Mouse (Mus musculus) spleen, adult 2 months (tissue): ENCODE data around the gene Fbrs.
"Not testable (repeated sequence)": the region's sequence is repeated elsewhere in the genome, so short reads cannot be mapped to it uniquely, and the experiment has no call there.

Source experiments
- CTCF ChIP-seq: fragments of 200-500 bp; IDR thresholded peaks from 2 replicates; pipeline ENCODE4 v1.5.1; 2011; ENCODE audit warnings: mild to moderate bottlenecking, inconsistent platforms; ENCODE audit not compliant: insufficient read depth, insufficient read length, insufficient replicate concordance; ENCODE audit errors: extremely low read depth
- POLR2A ChIP-seq: fragments of 200-500 bp; IDR thresholded peaks from 2 replicates; pipeline ENCODE4 v1.6.1; 2011; ENCODE audit warnings: low read depth, low read length, inconsistent platforms

DNA sequence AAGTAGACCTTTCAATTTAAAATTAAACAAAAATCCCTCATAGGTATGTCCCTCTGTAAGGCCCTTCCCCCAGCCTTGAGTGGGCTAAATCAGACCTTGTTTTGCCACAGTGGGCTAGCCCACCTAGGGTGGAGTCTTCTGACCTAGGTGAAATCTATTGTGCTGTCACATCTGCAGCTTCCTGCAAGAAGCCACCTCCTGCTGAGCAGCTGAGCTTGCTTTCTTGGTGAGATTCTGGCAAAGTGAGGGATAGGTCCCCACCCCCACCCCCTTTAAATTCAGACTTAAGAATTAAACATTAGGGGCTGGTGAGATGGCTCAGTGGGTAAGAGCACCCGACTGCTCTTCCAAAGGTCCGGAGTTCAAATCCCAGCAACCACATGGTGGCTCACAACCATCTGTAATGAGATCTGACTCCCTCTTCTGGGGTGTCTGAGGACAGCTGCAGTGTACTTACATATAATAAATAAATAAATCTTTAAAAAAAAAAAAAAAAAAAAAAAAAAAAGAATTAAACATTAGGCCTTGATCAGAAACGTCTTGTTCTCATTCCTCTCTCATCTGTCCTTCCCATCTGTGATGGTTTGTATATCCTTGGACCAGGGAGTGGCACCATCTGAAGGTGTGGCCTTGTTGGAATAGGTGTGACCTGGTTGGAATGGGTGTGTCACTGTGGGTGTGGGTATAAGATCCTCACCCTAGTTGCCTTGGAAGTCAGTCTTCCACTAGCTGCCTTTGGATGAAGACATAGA, 20.5 kb upstream of the Fbrs start:
- not testable (repeated sequence) for TF ChIP-seq CTCF, POLR2A
